Mouse (Mus musculus) adrenal gland, adult 10 weeks (tissue): Measurements from ENCODE around the gene Clic5. TPM values are rescaled to one million over a fixed set of nuclear protein-coding genes. Genes with fewer than 3 reads are reported as not detected.

Source experiments
- polyA plus RNA-seq: library from polyadenylated mRNA; stranded (reverse); fragments of 350-450 nt; fragmentation: Illumina TruSeq; extraction: RNeasy Lipid Tissue Mini Kit (QIAGEN cat#74804); gene quantifications from one replicate; pipeline ENCODE4 v1.2.3, GENCODE M21; 2014; ENCODE audit warnings: low read depth, low replicate concordance

The Clic5 gene
- polyA plus RNA-seq, result 33.9 TPM

DNA sequence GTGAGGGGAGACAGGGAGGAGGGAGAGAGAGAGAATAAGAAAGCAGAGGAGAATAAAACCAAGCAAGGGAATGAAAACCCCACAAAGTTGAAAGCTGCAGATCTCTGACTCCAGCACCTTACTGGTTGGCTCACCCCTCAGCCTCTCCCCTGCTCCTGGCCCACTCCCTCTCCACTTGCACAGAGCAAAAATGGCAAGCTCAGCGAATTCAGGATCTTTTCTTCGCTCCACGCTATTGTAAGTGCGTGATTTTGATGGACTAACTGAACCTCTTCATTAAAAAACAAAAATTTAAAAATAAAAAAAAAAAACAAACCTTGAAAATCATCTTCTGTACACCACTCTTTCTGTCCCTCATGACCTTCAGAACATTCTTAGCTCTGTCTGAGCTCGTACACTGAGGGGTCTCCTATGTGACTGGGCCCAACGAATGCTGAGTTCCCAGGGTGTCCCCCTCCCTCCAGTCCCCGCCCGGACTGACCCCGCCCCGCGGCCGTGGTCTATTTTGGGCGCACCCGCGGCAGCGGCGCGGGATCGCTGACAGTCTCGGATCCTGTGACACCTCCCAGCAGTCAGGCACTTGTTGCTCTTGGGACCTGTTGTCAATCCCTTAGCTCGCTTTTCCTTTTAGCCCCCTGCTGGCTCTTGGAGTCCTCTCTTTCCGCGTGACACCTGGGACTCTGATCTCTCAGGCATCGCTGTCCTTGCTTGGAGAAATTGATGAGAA is at the start of gene Clic5:
Clic5 (plus strand) TSS at position 543 of the 727 bp plus-strand sequence.

Other genes with a start within 250 kb of the Clic5 start
- gene Enpp5, start 109.8 kb upstream of the Clic5 start, polyA plus RNA-seq, result 136 TPM
- 30.9 TPM for gene Enpp4, start 82.8 kb upstream of the Clic5 start, polyA plus RNA-seq